ENCODE assay signal across 9 mouse cellular contexts in the genomic region with DNA sequence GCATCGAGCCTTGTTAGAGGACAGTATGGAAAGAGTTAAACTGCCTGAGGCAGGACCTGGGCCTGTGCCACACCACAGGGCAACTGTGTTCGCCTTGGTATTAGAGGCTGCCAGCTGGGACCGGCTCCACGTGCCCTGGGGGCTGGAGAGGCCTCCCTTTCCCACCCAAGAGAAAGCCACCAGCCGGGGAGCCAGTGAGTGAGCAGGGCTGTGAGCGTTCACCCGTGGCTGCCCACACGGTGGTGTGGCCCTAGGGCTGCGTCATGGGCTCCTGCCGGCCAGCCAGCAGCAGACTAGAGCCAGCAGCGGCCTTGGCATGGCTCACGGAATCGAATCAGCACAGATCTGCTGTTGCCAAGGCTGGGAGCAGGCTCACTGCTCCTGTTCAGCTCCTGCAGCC. TPM values are rescaled to one million over a fixed set of nuclear protein-coding genes. Genes with fewer than 3 reads are reported as not detected.
DNase-seq lines count a peak whose midpoint lies in the region; ATAC-seq and TF ChIP-seq lines count a peak whose summit lies in the region.
"Had no signal": no experiment of that assay in that cellular context is flagged by ENCODE, and none has a peak within 500 bp of the region (broad histone marks: within the 10 kb centered on the region; RNA-seq: fewer than 3 reads in every experiment).

No protein-coding gene starts in this region.

- H3K9me3 ChIP-seq in forebrain, postnatal 0 days (ENCODE audit: low read length), result no peaks in the 10 kb centered on the region
- H3K9me3 ChIP-seq: heart, embryonic 15.5 days had no signal

- ATAC-seq in forebrain, postnatal 0 days, result peak; percentile 62
- no peak for ATAC-seq in activated CD4-positive, CD25-positive, alpha-beta regulatory T cell, adult 4 months

- no peak overlapping the region; the same call in 1 of the 2 replicates for H3K4me2 ChIP-seq in forebrain, postnatal 0 days (ENCODE audit: low read depth)
- H3K4me2 ChIP-seq: heart, embryonic 15.5 days; lung, embryonic 14.5 days had no signal

- DNase-seq in right cerebral cortex, adult 18-20 months, result peak; percentile 59
- DNase-seq in right cerebral cortex, adult 2 months (ENCODE audit: low spot score in 2 of 2), result no peak
- peak; percentile 58 for DNase-seq in cerebellum, adult 11 months
- DNase-seq in forebrain, postnatal 0 days, result peak; percentile 69
- peak; percentile 54 to 63 for DNase-seq in layer of hippocampus, adult 2 months (ENCODE audit: low spot score in 2 of 2)
- no peak for DNase-seq in thymus, postnatal 10 days (ENCODE audit: low spot score in 2 of 2)
- DNase-seq: lung, embryonic 14.5 days had no signal

- no peak overlapping the region for H3K27ac ChIP-seq in forebrain, postnatal 0 days (ENCODE audit: low read depth, low read length)
- H3K27ac ChIP-seq in layer of hippocampus, adult 2 months, result peak overlapping the region; percentile 62
- H3K27ac ChIP-seq: heart, embryonic 15.5 days had no signal

- no peaks in the 10 kb centered on the region for H3K27me3 ChIP-seq in forebrain, postnatal 0 days (ENCODE audit: insufficient read depth, low read length)

- H3K4me1 ChIP-seq in forebrain, postnatal 0 days (ENCODE audit: insufficient read depth), result peaks cover 20% of the 10 kb centered on the region

- 30% methylated on average over 13 of the region's 13 CpGs for WGBS in forebrain, postnatal 0 days

- TF ChIP-seq CTCF in forebrain, postnatal 0 days (IDR thresholded peaks at IDR 0.05; ENCODE audit: low read depth), result no peak
- TF ChIP-seq CTCF in layer of hippocampus, adult 2 months (conservative IDR thresholded peaks at IDR 0.05), result peak; percentile 25; the same call in 1 of the 2 replicates

- H3K4me3 ChIP-seq in forebrain, postnatal 0 days (ENCODE audit: low read depth, low read length), result no peak overlapping the region
- H3K4me3 ChIP-seq in layer of hippocampus, adult 2 months, result no peak overlapping the region
- H3K4me3 ChIP-seq: heart, embryonic 15.5 days had no signal

- no peaks in the 10 kb centered on the region for H3K36me3 ChIP-seq in forebrain, postnatal 0 days (ENCODE audit: insufficient read depth)
- H3K36me3 ChIP-seq: heart, embryonic 15.5 days had no signal

- no peak overlapping the region for H3K9ac ChIP-seq in forebrain, postnatal 0 days
- H3K9ac ChIP-seq: heart, embryonic 15.5 days; lung, embryonic 14.5 days had no signal

RNA-seq across cellular contexts. Expression of a gene that starts 42.2 kb away (rescaled TPM):
- total RNA-seq in forebrain, postnatal 0 days (2014; rRNA removed), result 24.2 and 48.2 TPM in 2 replicates
- polyA plus RNA-seq in forebrain, postnatal 0 days (2015; fragmentation: Nextera tagmentation; extraction: Ambion mirVana), result 10.5 and 15.9 TPM in 2 replicates
- 100 to 1,000 TPM; 146 to 158 TPM for total RNA-seq in layer of hippocampus, adult 2 months (2021)
- polyA plus RNA-seq in activated CD4-positive, CD25-positive, alpha-beta regulatory T cell, adult 4 months (2017; shearing (Covaris generic)), result 1 to 10 TPM; 2.9 to 4.1 TPM

Comparison
In these comparisons a context has a peak if more than half of its experiments do, and no peak if none do; other contexts are left out.
1. DNase-seq: peak in right cerebral cortex, adult 18-20 months (single experiment), cerebellum, adult 11 months (single experiment), forebrain, postnatal 0 days (single experiment) and layer of hippocampus, adult 2 months (2 of 2); none in right cerebral cortex, adult 2 months (0 of 2) and thymus, postnatal 10 days (0 of 2).